Mouse (Mus musculus) large intestine, adult 2 months (tissue): ENCODE measurements around the gene Gm6121. TPM values are rescaled to one million over a fixed set of nuclear protein-coding genes. Genes with fewer than 3 reads are reported as not detected.
"Not testable (repeated sequence)": the region's sequence is repeated elsewhere in the genome, so short reads cannot be mapped to it uniquely, and the experiment has no call there.

Experiments
- DNase-seq: peaks from one replicate; pipeline ENCODE4 v3.0.0-alpha.2; 2012; ENCODE audit warnings: low read depth, low spot score
- WGBS: fragments of 180-500 bp; shearing (Covaris S2); methylation state at CpG from one replicate; pipeline ENCODE4 v1.1.7; 2018; 5-methylcytosine and 5-hydroxymethylcytosine counted together
- polyA plus RNA-seq: library from polyadenylated mRNA; depleted of rRNA; stranded (reverse); fragments of >200 nt; gene quantifications from 2 replicates; pipeline ENCODE4 v1.2.3, GENCODE M21; 2012; rRNA removed

Gene Gm6121
- not detected in 2 replicates for polyA plus RNA-seq

- no CpG with 5 or more reads among the region's 5 CpGs for WGBS
- DNase-seq: not testable (repeated sequence)
Observed at GRCm38 (mm10) chrX:26935597-26935996, at the start of gene Gm6121. Gm6121 (minus strand) TSS chrX:26935697.

Other genes with a start within 250 kb of the Gm6121 start
- gene Gm14525, start 233.1 kb downstream of the Gm6121 start, polyA plus RNA-seq: not detected in 2 replicates